Mouse (Mus musculus) CD8-positive naive resting alpha-beta T cell, adult 57 days (primary cell): ENCODE data around the gene Ankrd23. TPM values are rescaled to one million over a fixed set of nuclear protein-coding genes. Genes with fewer than 3 reads are reported as not detected.

Experiments
- total RNA-seq: library from RNA; stranded (reverse); gene quantifications from one replicate; pipeline ENCODE4 v1.2.4, GENCODE M21; 2023

Gene Ankrd23
- 35.4 TPM for total RNA-seq

DNA sequence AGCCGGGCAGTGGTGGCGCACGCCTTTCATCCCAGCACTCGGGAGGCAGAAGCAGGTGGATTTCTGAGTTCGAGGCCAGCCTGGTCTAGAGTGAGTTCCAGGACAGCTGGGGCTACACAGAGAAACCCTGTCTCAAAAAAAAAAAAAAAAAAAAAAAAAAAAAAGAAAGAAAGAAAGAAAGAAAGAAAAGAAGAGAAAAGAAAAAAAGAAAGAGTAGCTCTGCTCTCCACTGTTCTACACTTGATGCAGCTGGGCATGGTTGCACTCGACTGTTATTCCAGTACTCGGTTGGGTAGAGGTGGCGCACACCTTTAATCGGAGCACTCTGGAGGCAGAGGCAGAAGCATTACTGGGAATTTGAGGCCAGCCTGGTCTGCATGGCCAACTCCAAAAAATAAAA, at the start of gene Ankrd23:
Gene Ankrd23, minus strand, starts transcription at position 101 of the 400 bp plus-strand sequence.

GRCm38 (mm10) chr1:36558031-36558993, 21.6 kb upstream of the Ankrd23 start, which contains the start of gene Sema4c:
Sema4c (minus strand) TSS chr1:36558349.

DNA sequence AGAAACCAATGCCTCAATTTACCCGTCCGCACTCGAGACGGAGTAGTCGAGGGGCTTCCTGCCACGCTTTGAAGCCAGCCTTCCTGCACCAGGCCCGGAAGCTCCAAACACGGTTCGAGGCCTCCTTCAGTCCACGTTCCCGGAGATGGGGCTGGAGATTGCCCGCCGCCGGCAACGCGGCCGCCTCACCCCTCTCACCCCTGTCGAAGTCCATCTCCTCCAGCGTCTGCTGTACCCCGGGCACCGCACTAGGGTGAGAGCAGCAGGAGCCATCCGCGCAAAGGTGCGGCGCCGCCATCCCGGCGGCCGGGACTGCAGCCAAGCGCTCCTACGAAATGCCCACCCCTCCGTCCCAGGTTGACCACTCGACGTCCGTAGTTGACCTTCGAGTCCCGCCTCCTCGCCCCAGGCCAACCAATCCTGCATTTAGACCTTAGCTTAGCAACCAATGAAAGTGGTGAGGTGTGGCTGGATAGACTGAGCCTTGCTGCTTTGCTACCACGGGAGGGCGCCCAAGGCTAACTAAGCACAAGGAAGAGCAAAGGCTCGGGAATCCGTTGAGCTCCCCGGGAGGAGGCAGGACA, 10.3 kb upstream of the Ankrd23 start, which contains the start of gene Ankrd39:
Gene Ankrd39, minus strand, starts transcription at position 558 of the 584 bp plus-strand sequence.

GRCm38 (mm10) chr1:36539186-36539585, 2.5 kb upstream of the Ankrd23 start, which contains the start of gene Gm42417:
Gm42417 (minus strand) TSS chr1:36539429.

DNA sequence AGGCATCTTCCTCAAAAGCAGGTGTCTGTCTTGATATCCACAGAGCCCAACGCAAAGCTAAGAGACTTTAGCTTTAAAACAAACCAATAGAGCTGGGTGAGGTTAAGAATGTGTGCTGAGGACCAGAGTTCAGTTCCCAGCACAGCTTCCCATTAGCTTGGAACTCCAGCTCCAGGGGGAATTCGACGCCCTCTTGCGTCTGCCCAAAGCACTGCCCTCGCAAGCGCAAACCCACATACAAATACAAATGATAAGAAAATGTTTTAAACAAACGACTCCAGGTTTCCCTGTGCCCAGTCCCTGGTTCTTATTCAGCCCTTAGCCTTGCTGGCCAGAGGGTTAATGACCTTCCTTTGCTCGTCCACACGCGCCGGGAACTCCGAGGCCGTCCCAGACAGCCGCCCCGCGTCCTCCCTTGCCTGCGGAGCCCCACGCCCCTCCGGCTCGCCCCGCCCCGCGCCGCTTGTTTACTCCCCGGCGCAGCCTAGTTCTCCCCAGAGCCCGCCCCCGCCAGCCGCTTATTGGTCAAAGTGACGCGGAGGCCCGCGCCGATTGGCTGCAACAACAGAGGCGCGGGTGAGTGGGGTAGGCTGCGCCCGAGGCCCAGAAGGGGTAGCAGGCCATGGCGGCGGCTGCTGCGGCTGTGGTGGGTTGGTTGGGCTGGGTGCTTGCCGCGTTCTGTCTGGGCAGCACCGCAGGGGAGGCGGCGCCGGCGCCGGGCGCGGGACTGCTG, 25.2 kb downstream of the Ankrd23 start, which contains the start of gene Cnnm3:
Gene Cnnm3, plus strand, starts transcription at position 579 of the 733 bp plus-strand sequence.

Other genes with a start within 250 kb of the Ankrd23 start
- gene Arid5a, start 229.2 kb downstream of the Ankrd23 start, total RNA-seq = 690 TPM
- 84.6 TPM for gene Kansl3, start 167.7 kb downstream of the Ankrd23 start, total RNA-seq
- not detected for gene Fer1l5, start 164.6 kb downstream of the Ankrd23 start, total RNA-seq
- 25.4 TPM for gene Lman2l, start 91.6 kb downstream of the Ankrd23 start, total RNA-seq
- 16.8 TPM for gene Cnnm4, start 65.3 kb downstream of the Ankrd23 start, total RNA-seq
- gene Cnnm3, start 25.0 kb downstream of the Ankrd23 start, total RNA-seq = 50.5 TPM
- 4.3 TPM for gene Gm42417, start 2.5 kb upstream of the Ankrd23 start, total RNA-seq
- 26.9 TPM for gene Ankrd39, start 10.6 kb upstream of the Ankrd23 start, total RNA-seq
- 0.86 TPM for gene Sema4c, start 21.5 kb upstream of the Ankrd23 start, total RNA-seq
- not detected for gene Fam178b, start 146.3 kb upstream of the Ankrd23 start, total RNA-seq
- 231 TPM for gene Cox5b, start 154.6 kb upstream of the Ankrd23 start, total RNA-seq
- not detected for gene 4933424G06Rik, start 173.3 kb upstream of the Ankrd23 start, total RNA-seq
- gene Actr1b, start 177.5 kb upstream of the Ankrd23 start, total RNA-seq = 226 TPM
- 219 TPM for gene Zap70, start 224.9 kb upstream of the Ankrd23 start, total RNA-seq